In the genomic region with DNA sequence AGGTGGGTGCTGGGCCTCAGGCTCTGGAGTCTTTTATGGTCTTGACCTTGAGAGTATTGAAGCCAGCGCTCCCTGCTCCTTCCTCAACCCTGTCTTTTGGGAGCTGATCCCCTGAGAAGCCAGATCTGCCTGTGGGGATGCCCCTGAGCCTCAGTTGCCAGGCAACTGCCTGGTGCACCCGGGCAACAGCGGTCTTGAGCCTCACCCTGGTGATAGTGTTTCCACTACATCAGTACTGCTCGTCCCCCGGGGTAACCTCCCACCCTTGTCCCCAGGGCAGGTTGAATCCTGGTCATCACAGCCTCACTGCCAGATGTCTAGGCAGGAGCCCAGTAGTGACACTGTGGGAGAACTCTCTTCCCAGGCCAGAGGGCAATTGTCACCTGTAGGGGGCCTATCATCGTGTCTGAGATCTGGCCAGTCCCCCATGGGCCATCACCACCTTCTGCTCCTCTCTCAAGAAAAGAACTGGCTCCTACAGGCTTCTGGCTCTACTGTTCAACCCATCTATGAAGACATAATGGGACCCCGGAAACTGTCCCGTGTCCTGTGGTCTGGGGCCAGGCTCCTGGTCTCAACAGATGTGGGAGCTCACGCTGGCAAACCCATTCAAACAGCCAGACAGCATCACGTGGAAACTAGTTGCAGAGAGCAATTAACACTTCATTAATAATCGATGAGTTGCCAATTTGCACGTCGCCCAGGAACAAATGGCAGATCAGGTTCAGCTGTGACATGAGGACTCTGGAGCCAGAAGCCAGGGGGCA, we compare ENCODE assay signal across 21 mouse cellular contexts.
DNase-seq lines count a peak whose midpoint lies in the region; ATAC-seq and TF ChIP-seq lines count a peak whose summit lies in the region.
"Had no signal": no experiment of that assay in that cellular context is flagged by ENCODE, and none has a peak within 500 bp of the region (broad histone marks: within the 10 kb centered on the region; RNA-seq: fewer than 3 reads in every experiment).

No protein-coding gene starts in this region.

- H3K27ac ChIP-seq in forebrain, embryonic 11.5 days (ENCODE audit: low read depth, low read length) = no peak overlapping the region
- no peak overlapping the region for H3K27ac ChIP-seq in forebrain, embryonic 15.5 days (replicated peaks)
- no peak overlapping the region for H3K27ac ChIP-seq in kidney, embryonic 14.5 days (ENCODE audit: low read depth, low read length)
- H3K27ac ChIP-seq in kidney, embryonic 16.5 days (ENCODE audit: low read length) = no peak overlapping the region
- H3K27ac ChIP-seq in CH12.LX (ENCODE audit: insufficient read depth, low read depth) = no peak overlapping the region
- H3K27ac ChIP-seq: embryonic facial prominence, embryonic 15.5 days; heart, adult 2 months; liver, embryonic 15.5 days had no signal

- H3K36me3 ChIP-seq in forebrain, embryonic 11.5 days (ENCODE audit: control insufficient read depth, insufficient read depth, low read length) = no peaks in the 10 kb centered on the region
- no peaks in the 10 kb centered on the region for H3K36me3 ChIP-seq in forebrain, embryonic 15.5 days
- no peaks in the 10 kb centered on the region for H3K36me3 ChIP-seq in kidney, embryonic 14.5 days (ENCODE audit: control insufficient read depth, insufficient read depth, low read length)
- no peaks in the 10 kb centered on the region for H3K36me3 ChIP-seq in kidney, embryonic 16.5 days (ENCODE audit: insufficient read depth, low read length)
- H3K36me3 ChIP-seq in CH12.LX (replicated peaks in 1 of 2; ENCODE audit: control insufficient read depth in 1 of 2, insufficient read depth in 1 of 2, low read length in 1 of 2) = no peaks in the 10 kb centered on the region
- H3K36me3 ChIP-seq: embryonic facial prominence, embryonic 15.5 days; G1E; liver, embryonic 15.5 days had no signal

- in situ Hi-C loops in CH12.LX (cut with MboI; ENCODE audit: low pct_ligation_motif_present, low pct_unique_long_range_greater_than_20kb, low sequenced_read_pairs) = no loop called here

- H3K27me3 ChIP-seq in forebrain, embryonic 11.5 days (ENCODE audit: control insufficient read depth, insufficient read depth, low read length) = peaks cover 27% of the 10 kb centered on the region
- peaks cover 87% of the 10 kb centered on the region for H3K27me3 ChIP-seq in forebrain, embryonic 15.5 days
- H3K27me3 ChIP-seq in kidney, embryonic 14.5 days (ENCODE audit: control insufficient read depth, insufficient read depth, low read length) = peaks cover 24% of the 10 kb centered on the region
- H3K27me3 ChIP-seq in kidney, embryonic 16.5 days (ENCODE audit: insufficient read depth, low read length) = peaks cover 26% of the 10 kb centered on the region
- peaks cover 3% of the 10 kb centered on the region for H3K27me3 ChIP-seq in CH12.LX (replicated peaks)

- peak; percentile 18; the same call in 1 of the 2 replicates for ATAC-seq in forebrain, embryonic 11.5 days (replicated peaks; ENCODE audit: low FRiP score)
- ATAC-seq in forebrain, embryonic 15.5 days (replicated peaks) = no peak
- ATAC-seq in kidney, embryonic 14.5 days (ENCODE audit: low FRiP score, low TSS enrichment) = peak; percentile 24; the same call in 1 of the 2 replicates
- no peak for ATAC-seq in kidney, embryonic 16.5 days (ENCODE audit: low FRiP score, low TSS enrichment)
- ATAC-seq: CD4-positive, CD25-positive, alpha-beta regulatory T cell, adult 4 months had no signal

- no peak for DNase-seq in forebrain, embryonic 11.5 days (ENCODE audit: low spot score)
- peak; percentile 54 for DNase-seq in lung, postnatal 10 days
- no peak for DNase-seq in lung, adult 2 months
- DNase-seq in CH12.LX (ENCODE audit: extremely low read depth) = peak; percentile 72
- DNase-seq in thymus, postnatal 0 days (ENCODE audit: low spot score) = no peak
- DNase-seq: adrenal gland, postnatal 14 days; cerebellum, adult 11 months; cerebellum, postnatal 14 days; gastrocnemius, postnatal 14 days; heart, adult 2 months; heart, postnatal 36 days; kidney, postnatal 10 days; right cerebral cortex, postnatal 4 days; thymus, adult 2 months had no signal

- no peak for TF ChIP-seq CTCF in lung, adult 2 months (IDR thresholded peaks at IDR 0.05; ENCODE audit: insufficient read depth, low read length)
- peak in 1 of 2 experiments; percentile 48; a peak in 2 of 4 replicates for TF ChIP-seq CTCF in CH12.LX (conservative IDR thresholded peaks at IDR 0.05 in 1 of 2, IDR thresholded peaks at IDR 0.05 in 1 of 2; ENCODE audit: low read depth in 2 of 2, low read length in 2 of 2)

- no peak overlapping the region for H3K9ac ChIP-seq in forebrain, embryonic 11.5 days (ENCODE audit: low read length)
- H3K9ac ChIP-seq in forebrain, embryonic 15.5 days (replicated peaks) = no peak overlapping the region
- H3K9ac ChIP-seq in kidney, embryonic 14.5 days (ENCODE audit: low read depth, low read length) = no peak overlapping the region
- H3K9ac ChIP-seq in kidney, embryonic 16.5 days (replicated peaks; ENCODE audit: low read length) = no peak overlapping the region
- no peak overlapping the region for H3K9ac ChIP-seq in CH12.LX (ENCODE audit: insufficient read depth, low read depth)
- H3K9ac ChIP-seq: embryonic facial prominence, embryonic 15.5 days; liver, embryonic 15.5 days had no signal

- peak; percentile 60; the same call in 1 of the 2 replicates for TF ChIP-seq EP300 in CH12.LX (IDR thresholded peaks at IDR 0.05; ENCODE audit: low read length)

- H3K9me3 ChIP-seq in forebrain, embryonic 11.5 days (ENCODE audit: control insufficient read depth, low read length) = no peaks in the 10 kb centered on the region
- H3K9me3 ChIP-seq in forebrain, embryonic 15.5 days = no peaks in the 10 kb centered on the region
- no peaks in the 10 kb centered on the region for H3K9me3 ChIP-seq in kidney, embryonic 14.5 days (ENCODE audit: control insufficient read depth, low read length)
- no peaks in the 10 kb centered on the region for H3K9me3 ChIP-seq in kidney, embryonic 16.5 days (ENCODE audit: low read length)
- peaks cover 3% of the 10 kb centered on the region for H3K9me3 ChIP-seq in CH12.LX (replicated peaks; ENCODE audit: low read length)
- H3K9me3 ChIP-seq: embryonic facial prominence, embryonic 15.5 days; G1E; liver, embryonic 15.5 days had no signal

- dilution Hi-C loops in CH12.LX (cut with MboI; ENCODE audit: extremely low pct_ligation_motif_present, extremely low pct_unique_long_range_greater_than_20kb, low sequenced_read_pairs) = no loop called here

- no peaks in the 10 kb centered on the region for H3K79me2 ChIP-seq in CH12.LX (replicated peaks; ENCODE audit: control insufficient read depth, extremely low read depth, insufficient read depth, poor library complexity, severe bottlenecking)

- H3K4me3 ChIP-seq in forebrain, embryonic 11.5 days (ENCODE audit: low read depth, low read length) = no peak overlapping the region
- no peak overlapping the region for H3K4me3 ChIP-seq in forebrain, embryonic 15.5 days
- H3K4me3 ChIP-seq in kidney, embryonic 14.5 days (ENCODE audit: low read length) = no peak overlapping the region
- no peak overlapping the region for H3K4me3 ChIP-seq in kidney, embryonic 16.5 days (ENCODE audit: low read length)
- H3K4me3 ChIP-seq in lung, adult 2 months (replicated peaks; ENCODE audit: extremely low read depth, low read depth, low read length) = no peak overlapping the region
- H3K4me3 ChIP-seq in CH12.LX (replicated peaks in 1 of 3; ENCODE audit: low read depth in 2 of 3, low read length in 2 of 3, poor library complexity in 1 of 3) = no peak overlapping the region
- H3K4me3 ChIP-seq: embryonic facial prominence, embryonic 15.5 days; heart, adult 2 months; liver, embryonic 15.5 days had no signal

- no peak overlapping the region for H3K4me2 ChIP-seq in forebrain, embryonic 11.5 days (ENCODE audit: low read depth, low read length, severe bottlenecking)
- no peak overlapping the region for H3K4me2 ChIP-seq in forebrain, embryonic 15.5 days (replicated peaks)
- H3K4me2 ChIP-seq in kidney, embryonic 14.5 days (replicated peaks; ENCODE audit: low read depth, low read length) = no peak overlapping the region
- no peak overlapping the region for H3K4me2 ChIP-seq in kidney, embryonic 16.5 days (replicated peaks; ENCODE audit: low read depth, low read length)
- 0 out of 2 replicates have a peak overlapping the region, but pooled peaks have one; percentile 9 for H3K4me2 ChIP-seq in CH12.LX (ENCODE audit: insufficient read depth, low read depth, poor library complexity, severe bottlenecking)
- H3K4me2 ChIP-seq: embryonic facial prominence, embryonic 15.5 days; liver, embryonic 15.5 days had no signal

- no peak for TF ChIP-seq POLR2A in lung, adult 2 months (IDR thresholded peaks at IDR 0.05; ENCODE audit: borderline replicate concordance, extremely low read depth, low read depth, low read length)
- no peak for TF ChIP-seq POLR2A in CH12.LX (IDR thresholded peaks at IDR 0.05; ENCODE audit: low read depth, low read length)

- TF ChIP-seq RAD21 in CH12.LX (IDR thresholded peaks at IDR 0.05; ENCODE audit: low read depth, low read length) = no peak

- WGBS in forebrain, embryonic 11.5 days = 47% methylated on average over 13 of the region's 13 CpGs
- WGBS in forebrain, embryonic 15.5 days = 32% methylated on average over 13 of the region's 13 CpGs
- WGBS in kidney, embryonic 14.5 days = 37% methylated on average over 13 of the region's 13 CpGs
- 34% methylated on average over 13 of the region's 13 CpGs for WGBS in kidney, embryonic 16.5 days
- WGBS in lung, adult 2 months = 25% methylated on average over 13 of the region's 13 CpGs

- H3K4me1 ChIP-seq in forebrain, embryonic 11.5 days (replicated peaks; ENCODE audit: control insufficient read depth, insufficient read depth, low read length) = 0 out of 2 replicates have a peak, but pooled peaks cover 6% of the 10 kb centered on the region
- peaks cover 7% of the 10 kb centered on the region; the same call in 1 of the 2 replicates for H3K4me1 ChIP-seq in forebrain, embryonic 15.5 days
- no peaks in the 10 kb centered on the region for H3K4me1 ChIP-seq in kidney, embryonic 14.5 days (ENCODE audit: control insufficient read depth, insufficient read depth, low read length)
- H3K4me1 ChIP-seq in kidney, embryonic 16.5 days (ENCODE audit: insufficient read depth, low read length) = no peaks in the 10 kb centered on the region
- H3K4me1 ChIP-seq in lung, adult 2 months (ENCODE audit: control insufficient read depth, insufficient read depth, low read length) = no peaks in the 10 kb centered on the region
- peaks cover 19 to 30% of the 10 kb centered on the region in 2 experiments for H3K4me1 ChIP-seq in CH12.LX (ENCODE audit: control insufficient read depth in 1 of 2, insufficient read depth in 2 of 2)
- H3K4me1 ChIP-seq: embryonic facial prominence, embryonic 15.5 days; liver, embryonic 15.5 days had no signal

TF ChIP-seq in CH12.LX, 34 proteins besides CTCF, POLR2A, EP300 and RAD21 (continues in another document):
- TF ChIP-seq CHD2 (IDR thresholded peaks at IDR 0.05; ENCODE audit: low read length) (peak; percentile 40; the same call in 1 of the 2 replicates), KAT2A (IDR thresholded peaks at IDR 0.05; ENCODE audit: insufficient replicate concordance, low read length) (0 out of 2 replicates have a peak, but pooled peaks have one; percentile 24), JUN (IDR thresholded peaks at IDR 0.05; ENCODE audit: insufficient read depth, low read depth, low read length) (peak; percentile 37; the same call in 1 of the 2 replicates), JUND (conservative IDR thresholded peaks at IDR 0.05; ENCODE audit: low read depth, low read length) (no peak), ETS1 (conservative IDR thresholded peaks at IDR 0.05; ENCODE audit: low read depth, low read length) (peak; percentile 61)

Comparison
In these comparisons a context has a peak if more than half of its experiments do, and no peak if none do; other contexts are left out.
1. ATAC-seq: peak in forebrain, embryonic 11.5 days (single experiment) and kidney, embryonic 14.5 days (single experiment); none in forebrain, embryonic 15.5 days (single experiment) and kidney, embryonic 16.5 days (single experiment).
2. DNase-seq: peak in lung, postnatal 10 days (single experiment) and CH12.LX (single experiment); none in forebrain, embryonic 11.5 days (single experiment), lung, adult 2 months (single experiment) and thymus, postnatal 0 days (single experiment).